Mouse (Mus musculus) heart, embryonic 13.5 days (tissue): ENCODE measurements around the gene Rbm33. TPM values are rescaled to one million over a fixed set of nuclear protein-coding genes. Genes with fewer than 3 reads are reported as not detected.

Experiments used
- ATAC-seq: fragments of 200-750 bp; cut with Nextera tagmentation; 2 replicates; pipeline ENCODE4 v1.8.0; 2017; ENCODE audit warnings: moderate TSS enrichment; ENCODE audit not compliant: insufficient number of reproducible peaks, low FRiP score, low TSS enrichment; ENCODE audit errors: extremely low read depth
- H3K27ac ChIP-seq: fragments of 300-500 bp; sonication (generic); replicated peaks from 2 replicates; pipeline ENCODE4 v1.5.1; 2015; ENCODE audit warnings: moderate library complexity, mild to moderate bottlenecking, inconsistent platforms
- H3K27me3 ChIP-seq: fragments of 300-500 bp; sonication (generic); replicated peaks from 2 replicates; pipeline ENCODE4 v1.6.1; 2015; ENCODE audit warnings: mild to moderate bottlenecking, inconsistent platforms
- H3K36me3 ChIP-seq: fragments of 300-500 bp; sonication (generic); 2 replicates; pipeline ENCODE4 v1.6.1; 2015; ENCODE audit warnings: mild to moderate bottlenecking, inconsistent platforms
- H3K4me1 ChIP-seq: fragments of 300-500 bp; sonication (generic); 2 replicates; pipeline ENCODE4 v1.6.1; 2015; ENCODE audit warnings: inconsistent platforms
- H3K4me2 ChIP-seq: fragments of 300-500 bp; sonication (generic); 2 replicates; pipeline ENCODE4 v1.6.1; 2015; ENCODE audit warnings: inconsistent platforms, mild to moderate bottlenecking, moderate library complexity
- H3K4me3 ChIP-seq: fragments of 300-500 bp; sonication (generic); 2 replicates; pipeline ENCODE4 v1.5.1; 2015; ENCODE audit warnings: moderate library complexity, mild to moderate bottlenecking, inconsistent platforms
- H3K9ac ChIP-seq: fragments of 300-500 bp; sonication (generic); 2 replicates; pipeline ENCODE4 v1.6.1; 2015; ENCODE audit warnings: inconsistent platforms, mild to moderate bottlenecking, moderate library complexity
- H3K9me3 ChIP-seq: fragments of 300-500 bp; sonication (generic); 2 replicates; pipeline ENCODE4 v1.6.1; 2016; ENCODE audit warnings: inconsistent platforms
- WGBS: fragments of 180-500 bp; shearing (Covaris S2); methylation state at CpG from one replicate; pipeline ENCODE4 v1.1.7; 2015; ENCODE audit warnings: mixed read lengths; 5-methylcytosine and 5-hydroxymethylcytosine counted together
- polyA plus RNA-seq: library from polyadenylated mRNA; unstranded; fragments of >200 nt; fragmentation: Nextera tagmentation; extraction: Ambion mirVana; gene quantifications from 2 replicates; pipeline ENCODE4 v1.2.1, GENCODE M21; 2015

The Rbm33 gene
- polyA plus RNA-seq, 1 experiment from 2014 or later: 8.8 TPM

- H3K27ac ChIP-seq: no peak overlapping the region
- H3K27me3 ChIP-seq: no peaks in the 10 kb centered on the region
These were observed 96.6 kb downstream of the Rbm33 start for GRCm38 (mm10) chr5:28413533-28413932.

DNA sequence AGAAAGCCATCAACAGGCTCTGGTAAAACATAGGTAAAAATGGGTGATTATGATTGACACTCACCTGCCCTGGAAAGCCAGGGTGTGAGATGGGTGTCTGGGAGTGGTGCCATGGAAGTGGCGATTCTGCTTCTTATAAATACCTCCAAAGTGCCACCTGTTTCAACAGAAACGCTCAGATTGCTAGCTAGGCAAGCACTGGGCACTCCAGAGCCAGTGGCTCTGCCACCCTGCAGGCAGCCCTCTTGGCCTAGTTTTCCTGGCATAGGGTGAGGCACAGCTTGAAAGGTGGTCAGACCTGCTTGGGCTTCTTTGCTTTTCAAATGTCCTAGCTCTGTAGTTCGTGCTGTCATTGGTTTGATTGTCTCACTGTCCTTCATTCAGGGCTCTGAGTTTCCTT, 97.2 kb downstream of the Rbm33 start:
- Histone ChIP-seq H3K36me3 (peaks cover 96% of the 10 kb centered on the region), H3K9ac (no peak overlapping the region), H3K9me3 (no peaks in the 10 kb centered on the region), H3K4me2 (no peak overlapping the region), H3K27ac (no peak overlapping the region), H3K4me3 (no peak overlapping the region), H3K4me1 (no peaks in the 10 kb centered on the region), H3K27me3 (no peaks in the 10 kb centered on the region)
- 92% methylated on average over 3 of the region's 3 CpGs for WGBS
- ATAC-seq: no peak

More at GRCm38 (mm10) chr5:28413533-28413932, 96.6 kb downstream of the Rbm33 start:
- Histone ChIP-seq H3K4me1 (no peaks in the 10 kb centered on the region), H3K9ac (no peak overlapping the region), H3K36me3 (peaks cover 96% of the 10 kb centered on the region), H3K4me3 (no peak overlapping the region), H3K9me3 (no peaks in the 10 kb centered on the region), H3K4me2 (no peak overlapping the region)
- no peak for ATAC-seq
- WGBS: 85% methylated on average over 5 of the region's 5 CpGs

- Histone ChIP-seq H3K27ac (no peak overlapping the region), H3K4me2 (no peak overlapping the region), H3K4me3 (no peak overlapping the region), H3K9me3 (no peaks in the 10 kb centered on the region), H3K4me1 (0 out of 2 replicates have a peak, but pooled peaks cover 4% of the 10 kb centered on the region), H3K36me3 (peaks cover 96% of the 10 kb centered on the region), H3K27me3 (no peaks in the 10 kb centered on the region), H3K9ac (no peak overlapping the region)
- ATAC-seq: no peak
These were observed 99.1 kb downstream of the Rbm33 start for GRCm38 (mm10) chr5:28416029-28416428.

- peaks cover 71% of the 10 kb centered on the region for H3K36me3 ChIP-seq
- no peak overlapping the region for H3K27ac ChIP-seq
- no peak overlapping the region for H3K9ac ChIP-seq
- no peak overlapping the region for H3K4me2 ChIP-seq
- ATAC-seq: no peak
- no peaks in the 10 kb centered on the region for H3K27me3 ChIP-seq
- no peak overlapping the region for H3K4me3 ChIP-seq
- 86% methylated on average over 10 of the region's 10 CpGs for WGBS
- 0 out of 2 replicates have a peak, but pooled peaks cover 4% of the 10 kb centered on the region for H3K4me1 ChIP-seq
- no peaks in the 10 kb centered on the region for H3K9me3 ChIP-seq
These were observed 101.8 kb downstream of the Rbm33 start for GRCm38 (mm10) chr5:28418734-28419133.

DNA sequence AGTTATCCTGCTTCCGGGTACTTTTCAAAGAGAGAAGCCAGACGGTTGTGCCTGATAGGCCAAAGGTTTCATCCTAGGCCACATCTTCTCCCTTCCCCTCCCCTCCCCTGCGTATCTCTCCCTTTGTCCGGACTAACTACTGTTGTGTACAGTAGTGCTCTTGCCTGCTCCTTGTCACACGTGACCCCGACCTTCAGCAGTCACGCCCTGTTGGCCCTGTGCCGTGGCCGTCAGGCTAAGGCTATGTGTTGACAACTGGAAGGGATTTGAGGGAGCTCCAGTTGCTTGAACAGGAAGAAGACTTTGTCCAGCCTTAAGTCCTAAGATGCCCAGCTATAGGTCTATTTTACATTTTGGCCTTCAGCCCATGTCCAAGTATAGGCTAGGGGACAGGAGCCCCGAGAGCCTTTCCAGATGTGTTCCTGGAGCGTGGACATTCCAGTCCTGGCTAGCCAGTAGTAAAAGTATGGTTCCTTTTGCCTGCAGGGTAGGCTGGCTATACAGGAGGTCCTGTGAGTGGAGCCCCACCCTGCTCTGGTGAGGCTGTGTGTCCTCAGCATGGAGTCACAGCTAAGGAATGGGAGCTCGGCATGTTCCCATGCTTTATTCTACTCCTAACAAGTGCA, 102.8 kb downstream of the Rbm33 start:
- 75% methylated on average over 12 of the region's 12 CpGs for WGBS
- ATAC-seq: no peak
- 0 out of 2 replicates have a peak, but pooled peaks cover 4% of the 10 kb centered on the region for H3K4me1 ChIP-seq
- H3K27me3 ChIP-seq: no peaks in the 10 kb centered on the region
- no peak overlapping the region for H3K4me3 ChIP-seq
- no peak overlapping the region for H3K27ac ChIP-seq
- peaks cover 61% of the 10 kb centered on the region for H3K36me3 ChIP-seq
- no peaks in the 10 kb centered on the region for H3K9me3 ChIP-seq
- H3K4me2 ChIP-seq: no peak overlapping the region
- no peak overlapping the region for H3K9ac ChIP-seq

GRCm38 (mm10) chr5:28423781-28424180, 106.9 kb downstream of the Rbm33 start:
- no peak for ATAC-seq
- H3K4me1 ChIP-seq: 0 out of 2 replicates have a peak, but pooled peaks cover 4% of the 10 kb centered on the region
- no peaks in the 10 kb centered on the region for H3K27me3 ChIP-seq
- no peak overlapping the region for H3K4me2 ChIP-seq
- peaks cover 23% of the 10 kb centered on the region for H3K36me3 ChIP-seq
- no peaks in the 10 kb centered on the region for H3K9me3 ChIP-seq
- H3K4me3 ChIP-seq: no peak overlapping the region
- no peak overlapping the region for H3K27ac ChIP-seq
- WGBS: 53% methylated on average over 4 of the region's 4 CpGs
- H3K9ac ChIP-seq: no peak overlapping the region

DNA sequence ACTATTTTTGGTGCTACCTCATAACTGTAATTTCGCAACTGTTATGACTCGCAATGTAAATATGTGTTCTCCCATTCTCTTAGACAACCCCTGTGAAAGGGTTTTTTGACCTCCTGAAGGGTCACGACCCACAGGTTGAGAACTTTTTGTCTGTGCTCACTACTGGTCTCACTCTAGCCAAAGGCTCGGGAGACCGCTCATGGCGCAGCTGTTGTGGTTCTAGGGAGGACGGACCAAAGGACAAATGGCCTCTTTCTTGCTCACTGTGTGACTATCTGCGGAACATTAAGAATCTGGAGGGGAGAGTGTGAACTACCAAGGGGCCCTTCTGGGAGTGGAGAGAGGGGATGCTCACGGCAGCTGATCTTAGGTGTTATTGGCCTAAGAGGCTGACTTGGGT, 109.0 kb downstream of the Rbm33 start:
- no peak overlapping the region for H3K4me3 ChIP-seq
- H3K4me1 ChIP-seq: no peaks in the 10 kb centered on the region
- no peaks in the 10 kb centered on the region for H3K9me3 ChIP-seq
- H3K9ac ChIP-seq: no peak overlapping the region
- 88% methylated on average over 9 of the region's 9 CpGs for WGBS
- no peak for ATAC-seq
- 0 out of 2 replicates have a peak, but pooled peaks cover 3% of the 10 kb centered on the region for H3K36me3 ChIP-seq
- H3K4me2 ChIP-seq: no peak overlapping the region
- no peak overlapping the region for H3K27ac ChIP-seq
- no peaks in the 10 kb centered on the region for H3K27me3 ChIP-seq

DNA sequence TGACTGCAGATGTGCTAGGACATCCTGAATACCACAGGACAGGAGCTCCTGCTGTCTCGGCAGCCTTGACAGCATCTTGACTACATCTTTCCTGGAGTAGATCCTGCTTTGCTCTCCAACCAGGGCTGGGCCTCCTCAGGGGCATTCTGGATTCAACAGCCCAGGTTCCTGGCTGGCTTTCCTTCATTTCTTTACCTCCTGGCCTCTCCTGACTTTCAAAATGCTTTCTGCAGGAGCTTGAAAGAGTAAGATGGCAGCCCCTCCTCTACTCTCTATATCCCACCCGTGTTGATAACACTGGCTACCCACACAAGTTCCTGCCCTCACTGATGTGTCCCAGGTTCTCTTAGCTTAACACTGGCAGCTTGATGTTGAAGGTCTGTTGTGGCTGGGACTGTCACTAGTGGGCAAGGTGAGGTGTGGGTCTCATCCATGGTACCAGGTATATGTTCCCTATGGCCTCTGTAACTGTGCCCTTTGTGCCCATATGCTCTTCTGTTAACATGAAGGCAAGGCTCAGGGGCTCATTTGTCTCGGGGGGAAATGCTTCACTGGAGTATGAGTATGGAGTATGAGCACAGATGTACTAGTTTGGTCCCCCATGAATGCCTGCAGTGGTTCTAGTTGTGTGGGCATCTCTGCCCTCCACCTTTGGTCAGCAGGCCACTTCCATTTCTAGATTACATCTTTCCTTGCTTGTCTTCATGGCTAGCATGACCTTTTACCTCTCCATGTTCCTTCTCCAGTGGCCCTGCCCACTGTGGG, 133.4 kb downstream of the Rbm33 start:
- no peak for ATAC-seq
- Histone ChIP-seq H3K4me2 (no peak overlapping the region), H3K4me3 (no peak overlapping the region), H3K27me3 (peaks cover 44% of the 10 kb centered on the region), H3K9ac (no peak overlapping the region), H3K36me3 (no peaks in the 10 kb centered on the region), H3K9me3 (no peaks in the 10 kb centered on the region), H3K4me1 (no peaks in the 10 kb centered on the region), H3K27ac (no peak overlapping the region)
- WGBS: 53% methylated on average over 3 of the region's 3 CpGs

DNA sequence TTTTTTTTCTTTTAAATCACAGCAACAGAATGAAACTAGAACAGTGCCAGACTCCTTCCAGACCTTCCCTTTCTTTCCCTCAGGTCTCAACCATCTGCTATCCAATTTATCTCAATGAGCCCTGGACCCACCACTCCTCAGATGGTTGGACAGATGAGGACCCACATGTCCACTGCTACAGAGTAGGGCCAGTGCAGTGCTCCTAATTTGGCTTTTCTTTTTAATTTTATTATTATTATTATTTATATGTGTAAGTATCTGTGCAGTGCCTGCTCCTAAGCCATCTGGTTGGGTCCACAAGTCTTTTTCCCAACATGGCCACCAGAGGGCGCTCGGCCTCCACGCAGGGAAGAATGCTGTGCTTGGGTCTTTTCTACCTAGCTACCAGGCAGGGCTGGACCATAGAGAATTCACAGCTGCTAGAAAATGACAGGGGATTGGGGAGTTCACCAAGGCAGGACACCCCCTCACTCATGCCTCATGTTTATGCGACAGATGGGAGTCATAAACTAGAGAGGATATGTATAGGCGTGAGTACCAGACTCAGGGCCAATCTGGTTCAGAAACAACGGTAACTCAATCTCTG, 134.2 kb downstream of the Rbm33 start:
- Histone ChIP-seq H3K4me2 (no peak overlapping the region), H3K9me3 (no peaks in the 10 kb centered on the region), H3K27me3 (peaks cover 52% of the 10 kb centered on the region), H3K27ac (no peak overlapping the region), H3K4me1 (no peaks in the 10 kb centered on the region), H3K9ac (no peak overlapping the region), H3K36me3 (no peaks in the 10 kb centered on the region), H3K4me3 (no peak overlapping the region)
- 30% methylated on average over 6 of the region's 6 CpGs for WGBS
- no peak for ATAC-seq

- H3K4me1 ChIP-seq: peaks cover 5% of the 10 kb centered on the region
These were observed 136.2 kb downstream of the Rbm33 start for GRCm38 (mm10) chr5:28453086-28453485.

GRCm38 (mm10) chr5:28453523-28453922, 136.6 kb downstream of the Rbm33 start:
- no peaks in the 10 kb centered on the region for H3K36me3 ChIP-seq
- H3K9ac ChIP-seq: no peak overlapping the region
- no peak overlapping the region for H3K27ac ChIP-seq
- H3K4me2 ChIP-seq: no peak overlapping the region
- ATAC-seq: no peak
- H3K27me3 ChIP-seq: peaks cover 73% of the 10 kb centered on the region
- WGBS: 33% methylated on average over 3 of the region's 3 CpGs
- peaks cover 9% of the 10 kb centered on the region for H3K4me1 ChIP-seq
- no peak overlapping the region for H3K4me3 ChIP-seq
- no peaks in the 10 kb centered on the region for H3K9me3 ChIP-seq

More at GRCm38 (mm10) chr5:28453086-28453485, 136.2 kb downstream of the Rbm33 start:
- H3K9ac ChIP-seq: no peak overlapping the region
- H3K36me3 ChIP-seq: no peaks in the 10 kb centered on the region
- peaks cover 70% of the 10 kb centered on the region for H3K27me3 ChIP-seq
- no peak overlapping the region for H3K4me2 ChIP-seq
- 79% methylated on average over 5 of the region's 5 CpGs for WGBS
- no peak for ATAC-seq
- no peak overlapping the region for H3K27ac ChIP-seq
- H3K9me3 ChIP-seq: no peaks in the 10 kb centered on the region
- H3K4me3 ChIP-seq: no peak overlapping the region
